Mouse (Mus musculus): ENCODE results near the gene Pth1r. TPM values are rescaled to one million over a fixed set of nuclear protein-coding genes. Genes with fewer than 3 reads are reported as not detected.
A peak's percentile ranks its signal among the peaks of the same experiment; 100 is the strongest.

Pth1r gene
- polyA plus RNA-seq, 1 experiment from 2014 or later, result 49.2 TPM

DNA sequence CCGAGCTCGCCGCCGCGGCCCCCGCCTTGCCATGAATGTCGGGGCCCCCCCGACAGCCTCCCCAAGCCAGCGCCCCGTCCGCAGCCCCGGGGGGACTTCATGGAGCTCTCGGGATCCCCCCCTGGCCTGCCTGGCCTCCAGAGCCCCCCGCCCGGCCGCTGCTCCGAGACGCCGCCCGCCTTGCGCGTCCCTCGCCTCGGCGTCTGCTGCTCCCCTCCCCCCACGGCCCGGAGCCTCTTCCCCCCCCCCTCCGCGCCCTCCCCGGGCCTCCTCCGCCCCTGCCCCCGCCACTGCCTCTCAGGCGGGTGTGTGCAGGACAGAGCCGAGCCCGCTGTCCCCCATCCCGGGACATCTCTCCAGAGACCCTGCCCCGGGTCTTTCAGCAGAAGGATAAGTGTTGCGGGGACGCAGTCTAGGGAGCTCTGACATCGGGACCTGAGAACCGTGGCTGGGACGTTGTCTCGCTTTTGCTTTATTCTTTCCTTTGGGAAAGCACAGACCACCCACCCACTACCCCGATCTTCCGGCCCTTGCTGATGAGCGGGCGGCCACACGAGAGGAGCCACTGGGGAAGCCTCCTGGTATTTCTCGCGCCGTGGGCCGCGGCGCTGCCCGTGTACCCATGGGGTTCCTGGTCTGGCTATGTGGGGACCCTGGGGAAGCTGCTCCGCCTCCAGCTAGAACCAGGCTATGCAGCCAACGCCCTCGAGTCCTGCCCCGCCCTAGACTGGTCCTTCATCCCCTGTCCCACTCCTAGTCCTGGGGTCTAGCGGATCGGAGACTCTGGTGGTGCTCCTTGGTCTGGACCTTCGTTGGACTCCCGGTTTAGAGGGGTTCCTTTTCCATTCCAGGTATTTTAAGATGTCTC is 3.3 kb downstream of the Pth1r start:
- Histone ChIP-seq H3K4me3 (peak overlapping the region; percentile 80), H3K36me3 (peaks cover 11% of the 10 kb centered on the region), H3K27me3 (ENCODE audit: low read depth, poor library complexity, severe bottlenecking) (peaks cover 81% of the 10 kb centered on the region), H3K27ac (peak overlapping the region; percentile 95), H3K4me1 (peaks cover 80% of the 10 kb centered on the region), H3K9me3 (replicated peaks) (no peaks in the 10 kb centered on the region)
- 2% methylated on average over 57 of the region's 63 CpGs for WGBS
- peak; percentile 80 for DNase-seq (ENCODE audit: low spot score)

DNA sequence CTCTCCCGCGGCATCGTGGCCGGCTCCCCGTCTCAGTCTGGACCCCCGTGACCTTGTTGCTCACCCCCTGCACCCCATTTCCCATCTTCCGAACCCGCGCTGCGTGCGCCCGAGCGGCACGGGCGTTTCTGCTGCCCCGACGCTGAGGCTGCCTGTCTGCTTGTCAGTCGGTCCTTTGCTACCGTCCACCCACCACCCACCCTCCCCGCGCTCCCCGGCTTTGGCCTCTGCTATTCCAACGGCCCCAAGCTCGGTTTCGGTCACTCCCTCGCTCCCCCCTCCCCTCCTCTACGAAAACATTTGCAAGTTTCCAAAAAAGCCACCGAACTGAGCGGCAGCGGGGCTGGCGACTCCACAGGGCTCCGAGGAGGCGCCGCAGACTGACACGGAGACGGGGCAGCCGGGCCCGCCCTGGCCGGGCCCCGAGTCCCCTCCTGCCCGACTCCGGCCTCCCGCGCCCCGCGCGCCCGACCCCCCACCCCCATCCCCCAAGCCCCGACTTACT is 3.9 kb downstream of the Pth1r start:
- Histone ChIP-seq H3K27me3 (ENCODE audit: low read depth, poor library complexity, severe bottlenecking) (peaks cover 75% of the 10 kb centered on the region), H3K36me3 (peaks cover 17% of the 10 kb centered on the region), H3K4me1 (peaks cover 73% of the 10 kb centered on the region), H3K4me3 (peak overlapping the region; percentile 80), H3K27ac (peak overlapping the region; percentile 95), H3K9me3 (replicated peaks) (no peaks in the 10 kb centered on the region)
- WGBS, result under 1% methylated on average over 49 of the region's 49 CpGs
- peak; percentile 78 for DNase-seq (ENCODE audit: low spot score)

DNA sequence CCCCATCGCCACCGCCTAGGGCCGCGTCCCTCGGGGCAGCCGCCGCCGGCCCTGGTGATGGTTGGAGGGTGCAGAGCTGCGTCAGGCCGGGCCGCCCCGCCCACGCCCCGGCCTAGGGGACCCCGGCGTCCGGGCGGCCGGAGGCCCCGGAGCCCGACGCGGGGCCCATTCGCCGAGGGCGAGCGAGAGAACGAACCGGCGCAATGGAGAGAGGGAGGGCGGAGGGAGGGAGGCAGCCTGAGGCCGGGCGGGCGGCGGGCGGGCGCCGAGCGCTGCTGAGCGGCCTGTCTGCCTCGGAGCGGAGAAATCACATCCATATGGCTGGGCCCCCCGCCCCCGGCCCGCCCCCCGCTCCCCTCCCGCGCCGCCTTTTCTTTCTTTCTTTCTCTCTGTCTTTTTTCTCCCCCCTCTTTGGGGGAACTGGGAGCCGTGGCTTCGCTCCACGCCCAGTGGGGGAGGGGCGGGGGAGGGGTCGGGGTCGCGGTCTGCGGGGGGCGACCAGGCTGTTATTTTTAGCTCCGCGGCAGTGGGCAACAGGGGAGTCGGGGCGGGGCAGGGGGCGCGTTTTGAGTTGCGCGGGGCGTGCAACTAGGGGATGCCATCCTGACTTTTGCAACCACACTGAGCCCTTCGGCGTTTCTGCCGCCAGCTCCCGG is 4.5 kb downstream of the Pth1r start:
- under 1% methylated on average over 63 of the region's 71 CpGs for WGBS

DNA sequence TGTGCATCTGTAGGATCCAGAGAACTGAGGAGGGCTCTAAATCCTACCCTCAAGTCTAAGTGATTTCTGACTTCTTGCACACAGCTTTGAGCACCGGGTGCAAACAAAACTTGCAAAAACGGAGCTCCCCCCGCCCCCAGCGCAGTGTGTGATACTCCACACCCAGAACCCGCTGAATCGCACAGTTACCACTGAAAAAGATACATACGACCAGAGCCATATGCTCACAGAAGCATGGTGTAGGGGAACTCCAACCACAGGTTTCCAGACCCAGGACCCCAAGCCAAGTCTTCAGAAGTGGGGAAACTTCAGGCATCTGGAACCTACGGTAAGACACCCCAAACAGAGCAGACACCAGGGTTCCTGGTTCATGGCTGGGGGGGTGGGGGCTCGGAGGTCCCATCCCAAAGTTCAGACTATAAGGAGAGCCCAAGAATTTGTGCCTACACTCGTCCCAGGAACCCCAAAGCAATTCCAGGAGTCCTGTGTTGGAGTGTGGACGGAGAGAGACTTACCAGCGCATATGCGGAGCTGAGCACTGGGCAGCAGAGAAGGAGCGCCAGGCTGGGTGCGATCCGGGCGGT is 5.1 kb downstream of the Pth1r start, which contains the start of gene Myl3:
TSS of gene Myl3 (plus strand) at position 151 of the 584 bp plus-strand sequence.
- DNase-seq (ENCODE audit: low spot score), result no peak
- Histone ChIP-seq H3K36me3 (peaks cover 20% of the 10 kb centered on the region), H3K27ac (peak within 1 kb of the TSS; percentile 95), H3K4me3 (peak within 1 kb of the TSS; percentile 80), H3K27me3 (ENCODE audit: low read depth, poor library complexity, severe bottlenecking) (peaks cover 76% of the 10 kb centered on the region), H3K9me3 (replicated peaks) (no peaks in the 10 kb centered on the region), H3K4me1 (peaks cover 72% of the 10 kb centered on the region)
- 2% methylated on average over 17 of the region's 17 CpGs for WGBS

More for the DNA sequence above, 4.5 kb downstream of the Pth1r start:
- DNase-seq (ENCODE audit: low spot score), result peak; percentile 84
- Histone ChIP-seq H3K36me3 (peaks cover 20% of the 10 kb centered on the region), H3K4me3 (peak overlapping the region; percentile 80), H3K27ac (peak overlapping the region; percentile 95), H3K9me3 (replicated peaks) (no peaks in the 10 kb centered on the region), H3K27me3 (ENCODE audit: low read depth, poor library complexity, severe bottlenecking) (peaks cover 71% of the 10 kb centered on the region), H3K4me1 (peaks cover 72% of the 10 kb centered on the region)

DNA sequence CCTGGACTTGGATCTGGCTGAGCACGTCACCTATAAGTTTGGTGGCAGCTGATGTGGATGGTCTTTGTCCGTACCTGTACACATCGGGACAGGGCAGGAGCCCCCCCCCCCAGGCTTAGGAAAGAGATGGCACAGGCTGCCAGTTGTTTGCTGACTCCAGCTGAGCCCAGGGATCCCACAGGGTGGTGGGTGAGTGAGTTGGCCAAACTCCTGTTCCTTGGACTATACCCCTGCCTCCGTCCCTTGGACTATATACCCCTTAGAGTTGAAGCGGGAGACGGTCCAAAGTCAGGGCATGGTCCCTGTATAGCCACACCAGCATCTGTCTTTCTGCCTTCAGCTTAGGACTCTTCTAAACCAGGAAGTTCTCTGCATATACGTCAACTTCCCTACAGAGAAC is 7.0 kb downstream of the Pth1r start:
- Histone ChIP-seq H3K27ac (no peak overlapping the region), H3K27me3 (ENCODE audit: low read depth, poor library complexity, severe bottlenecking) (peaks cover 86% of the 10 kb centered on the region), H3K9me3 (replicated peaks) (no peaks in the 10 kb centered on the region), H3K4me3 (no peak overlapping the region), H3K4me1 (peaks cover 68% of the 10 kb centered on the region), H3K36me3 (peaks cover 20% of the 10 kb centered on the region)
- no peak for DNase-seq (ENCODE audit: low spot score)
- WGBS, result 90% methylated on average over 7 of the region's 7 CpGs

DNA sequence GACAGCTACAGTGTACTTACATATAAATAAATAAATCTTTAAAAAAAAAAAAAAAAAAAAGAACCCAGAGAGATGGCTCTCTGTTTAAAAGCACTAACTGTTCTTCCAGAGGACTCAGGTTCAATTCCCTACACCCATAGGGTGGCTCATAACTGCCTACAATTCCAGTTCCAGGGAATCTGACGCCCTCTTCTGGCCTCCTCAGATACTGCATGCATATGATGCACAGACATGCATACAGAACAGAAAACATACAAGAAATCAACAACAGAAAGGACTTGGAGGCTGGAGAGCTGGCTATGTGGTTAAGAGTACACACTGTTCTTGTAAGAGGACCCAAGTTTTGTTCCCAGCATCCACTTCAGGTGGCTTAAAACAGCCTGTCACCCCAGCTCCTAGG is 8.9 kb downstream of the Pth1r start:
- peaks cover 69% of the 10 kb centered on the region for H3K4me1 ChIP-seq
- no peaks in the 10 kb centered on the region for H3K9me3 ChIP-seq (replicated peaks)
- no peak overlapping the region for H3K4me3 ChIP-seq
- H3K27me3 ChIP-seq (ENCODE audit: low read depth, poor library complexity, severe bottlenecking), result peaks cover 88% of the 10 kb centered on the region
- 23% methylated on average over 1 of the region's 1 CpGs for WGBS
- no peak overlapping the region for H3K27ac ChIP-seq
- no peak for DNase-seq (ENCODE audit: low spot score)
- peaks cover 20% of the 10 kb centered on the region for H3K36me3 ChIP-seq

DNA sequence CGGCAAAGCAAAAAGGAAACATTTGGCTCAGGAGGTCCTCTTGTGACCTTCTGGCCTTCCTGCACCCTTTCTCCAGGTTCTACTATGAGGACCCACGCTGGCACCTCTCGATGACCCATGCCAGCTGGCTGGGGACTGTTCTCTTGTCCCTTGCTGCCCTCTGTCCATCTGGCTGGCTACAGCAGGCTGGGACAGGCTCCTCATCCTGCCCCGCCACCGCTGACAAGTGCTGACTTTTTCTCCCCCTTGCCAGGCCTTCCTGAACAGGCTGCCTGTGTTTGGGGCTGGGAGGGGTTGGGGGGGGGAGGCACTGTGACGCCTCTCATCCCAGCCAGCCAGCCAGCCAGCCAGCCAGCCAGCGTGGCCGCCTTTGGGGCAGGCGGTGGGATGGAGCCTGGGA is 10.6 kb downstream of the Pth1r start:
- no peak overlapping the region for H3K4me3 ChIP-seq
- 36% methylated on average over 9 of the region's 9 CpGs for WGBS
- DNase-seq (ENCODE audit: low spot score), result no peak
- peaks cover 81% of the 10 kb centered on the region for H3K27me3 ChIP-seq (ENCODE audit: low read depth, poor library complexity, severe bottlenecking)
- no peaks in the 10 kb centered on the region for H3K9me3 ChIP-seq (replicated peaks)
- peaks cover 20% of the 10 kb centered on the region for H3K36me3 ChIP-seq
- 0 out of 2 replicates have a peak overlapping the region, but pooled peaks have one; percentile 33 for H3K27ac ChIP-seq
- peaks cover 72% of the 10 kb centered on the region for H3K4me1 ChIP-seq

DNA sequence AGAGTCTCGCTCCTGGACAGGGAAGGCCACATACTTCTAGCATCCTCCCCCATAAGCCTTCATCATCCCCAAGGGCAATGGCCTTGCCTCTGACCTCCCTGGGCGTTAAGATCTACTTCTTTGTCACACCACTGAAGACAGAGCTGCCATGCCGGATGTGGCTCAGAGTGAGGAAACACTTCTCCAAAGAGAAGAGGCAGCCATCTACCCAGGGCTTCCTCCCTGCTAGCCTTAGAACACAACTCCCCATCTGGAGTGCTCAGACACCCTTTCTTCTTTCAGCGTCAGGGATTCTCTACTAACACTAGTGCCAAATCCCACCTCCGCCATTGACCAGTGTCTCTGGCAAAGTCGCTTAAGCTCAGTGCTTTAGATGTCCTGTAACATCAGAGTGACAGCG is 12.8 kb downstream of the Pth1r start:
- H3K27ac ChIP-seq, result no peak overlapping the region
- H3K4me1 ChIP-seq, result peaks cover 68% of the 10 kb centered on the region
- H3K36me3 ChIP-seq, result peaks cover 26% of the 10 kb centered on the region
- peaks cover 81% of the 10 kb centered on the region for H3K27me3 ChIP-seq (ENCODE audit: low read depth, poor library complexity, severe bottlenecking)
- H3K4me3 ChIP-seq, result no peak overlapping the region
- WGBS, result 77% methylated on average over 7 of the region's 7 CpGs
- no peaks in the 10 kb centered on the region for H3K9me3 ChIP-seq (replicated peaks)
- DNase-seq (ENCODE audit: low spot score), result no peak

DNA sequence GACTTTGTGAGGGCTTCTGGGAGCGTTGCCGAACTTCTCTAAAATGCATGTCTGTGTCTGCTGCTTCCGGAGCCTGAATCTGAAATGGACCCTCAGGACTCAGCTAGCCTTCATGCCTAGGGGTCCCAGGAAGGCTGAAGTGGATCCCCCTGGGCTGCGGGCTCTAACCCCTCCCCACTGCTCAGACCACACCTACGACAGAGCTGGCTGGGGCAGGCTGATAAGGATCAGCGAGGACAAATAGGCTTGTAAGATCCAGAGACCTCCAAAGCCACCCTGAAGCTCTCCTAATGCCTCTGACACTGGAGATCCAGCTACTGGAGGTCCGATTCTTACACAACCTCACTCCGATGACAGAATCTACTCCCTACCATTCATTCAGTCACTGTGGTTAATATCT is 13.8 kb downstream of the Pth1r start:
- peaks cover 87% of the 10 kb centered on the region for H3K27me3 ChIP-seq (ENCODE audit: low read depth, poor library complexity, severe bottlenecking)
- peaks cover 66% of the 10 kb centered on the region for H3K4me1 ChIP-seq
- 12% methylated on average over 8 of the region's 8 CpGs for WGBS
- H3K4me3 ChIP-seq, result peak overlapping the region; percentile 51
- DNase-seq (ENCODE audit: low spot score), result no peak
- H3K36me3 ChIP-seq, result peaks cover 26% of the 10 kb centered on the region
- H3K27ac ChIP-seq, result peak overlapping the region; percentile 80
- H3K9me3 ChIP-seq (replicated peaks), result no peaks in the 10 kb centered on the region

DNA sequence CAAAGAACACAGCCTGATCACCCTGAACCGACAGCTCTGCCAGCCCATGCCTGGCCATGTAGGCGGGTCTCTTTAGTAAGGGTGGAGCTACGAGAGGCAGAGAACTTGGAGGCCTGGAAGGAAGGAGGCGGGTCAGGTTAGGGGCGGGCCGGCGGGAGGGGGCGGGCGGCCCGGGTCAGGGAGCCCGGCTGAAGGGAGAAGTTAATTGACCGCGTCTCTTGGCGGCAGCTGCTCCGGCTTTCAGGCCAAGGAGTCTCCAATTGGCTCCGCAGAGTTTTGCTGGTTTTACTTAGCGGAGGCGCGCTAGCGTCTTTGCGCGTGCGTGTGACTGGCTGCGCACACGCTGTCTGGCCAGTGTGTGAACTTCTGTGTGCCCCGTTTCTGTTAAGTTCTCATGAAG is 14.3 kb downstream of the Pth1r start:
- no peaks in the 10 kb centered on the region for H3K9me3 ChIP-seq (replicated peaks)
- H3K27ac ChIP-seq, result peak overlapping the region; percentile 80
- H3K4me3 ChIP-seq, result peak overlapping the region; percentile 51
- DNase-seq (ENCODE audit: low spot score), result peak; percentile 91
- H3K36me3 ChIP-seq, result peaks cover 28% of the 10 kb centered on the region
- WGBS, result under 1% methylated on average over 26 of the region's 26 CpGs
- H3K4me1 ChIP-seq, result peaks cover 67% of the 10 kb centered on the region
- peaks cover 91% of the 10 kb centered on the region for H3K27me3 ChIP-seq (ENCODE audit: low read depth, poor library complexity, severe bottlenecking)

DNA sequence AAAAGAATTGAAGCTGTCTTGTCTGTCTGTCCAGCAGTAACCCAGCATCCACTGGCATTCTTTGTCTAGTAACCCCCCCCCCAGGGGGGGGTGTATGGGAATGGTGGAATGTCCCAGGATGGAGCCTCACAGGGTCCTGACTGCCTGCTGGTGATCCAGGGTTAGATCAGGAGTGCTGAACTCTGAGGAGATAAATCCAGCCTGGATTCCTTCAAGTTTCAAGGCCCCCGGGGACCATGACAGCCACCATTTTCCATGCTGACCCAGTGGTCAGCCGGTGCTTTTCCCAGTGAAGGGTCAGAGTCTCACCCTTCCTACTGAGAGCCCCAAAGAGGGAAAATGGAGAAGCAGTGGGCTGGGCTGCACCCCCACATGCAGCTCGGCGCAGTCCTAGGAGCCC is 15.1 kb downstream of the Pth1r start:
- Histone ChIP-seq H3K36me3 (peaks cover 34% of the 10 kb centered on the region), H3K4me3 (peak overlapping the region; percentile 51; the same call in 1 of the 2 replicates), H3K9me3 (replicated peaks) (no peaks in the 10 kb centered on the region), H3K27ac (peak overlapping the region; percentile 80; the same call in 1 of the 2 replicates), H3K27me3 (ENCODE audit: low read depth, poor library complexity, severe bottlenecking) (peaks cover 92% of the 10 kb centered on the region), H3K4me1 (peaks cover 67% of the 10 kb centered on the region)
- WGBS, result 79% methylated on average over 4 of the region's 4 CpGs
- no peak for DNase-seq (ENCODE audit: low spot score)

DNA sequence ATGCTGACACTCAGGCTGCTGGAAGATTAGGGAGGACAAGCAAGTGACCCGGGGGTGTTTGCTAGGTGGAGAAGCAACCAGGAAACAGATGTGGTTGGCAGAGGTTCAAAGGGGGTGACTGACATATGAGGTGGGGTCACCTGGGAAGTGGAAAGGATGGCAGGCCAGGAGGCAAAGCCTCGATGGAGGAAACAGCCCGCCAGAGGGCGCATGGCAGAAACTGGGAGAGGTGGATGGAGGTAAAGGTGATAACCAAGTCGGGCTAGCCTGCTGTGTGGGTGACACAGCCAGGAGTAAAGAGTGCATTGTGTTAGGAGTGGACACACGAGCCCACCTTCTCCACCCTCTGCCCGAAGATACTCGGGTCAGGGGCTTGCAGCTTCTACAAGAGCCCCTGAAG is 17.1 kb downstream of the Pth1r start:
- Histone ChIP-seq H3K4me1 (peaks cover 70% of the 10 kb centered on the region), H3K27ac (no peak overlapping the region), H3K36me3 (peaks cover 52% of the 10 kb centered on the region), H3K4me3 (no peak overlapping the region), H3K27me3 (ENCODE audit: low read depth, poor library complexity, severe bottlenecking) (peaks cover 92% of the 10 kb centered on the region), H3K9me3 (replicated peaks) (no peaks in the 10 kb centered on the region)
- WGBS, result 15% methylated on average over 8 of the region's 8 CpGs
- DNase-seq (ENCODE audit: low spot score), result peak; percentile 75
